Mouse (Mus musculus) neural tube, embryonic 15.5 days (tissue): ENCODE measurements around the gene Psmb5. TPM values are rescaled to one million over a fixed set of nuclear protein-coding genes. Genes with fewer than 3 reads are reported as not detected.

ENCODE experiments used
- ATAC-seq: fragments of 200-750 bp; cut with Nextera tagmentation; 2 replicates; pipeline ENCODE4 v1.8.0; 2017; ENCODE audit warnings: mild to moderate bottlenecking, moderate TSS enrichment, moderate library complexity; ENCODE audit not compliant: low FRiP score
- H3K27ac ChIP-seq: fragments of 300-500 bp; sonication (generic); replicated peaks from 2 replicates; pipeline ENCODE4 v1.5.1; 2015; ENCODE audit warnings: mild to moderate bottlenecking, inconsistent platforms
- H3K27me3 ChIP-seq: fragments of 300-500 bp; sonication (generic); replicated peaks from 2 replicates; pipeline ENCODE4 v1.6.1; 2015; ENCODE audit warnings: inconsistent platforms
- H3K36me3 ChIP-seq: fragments of 300-500 bp; sonication (generic); 2 replicates; pipeline ENCODE4 v1.6.1; 2015; ENCODE audit warnings: inconsistent platforms
- H3K4me1 ChIP-seq: fragments of 300-500 bp; sonication (generic); 2 replicates; pipeline ENCODE4 v1.6.1; 2015; ENCODE audit warnings: inconsistent platforms
- H3K4me2 ChIP-seq: fragments of 300-500 bp; sonication (generic); 2 replicates; pipeline ENCODE4 v1.6.1; 2015; ENCODE audit warnings: inconsistent platforms, mild to moderate bottlenecking, moderate library complexity
- H3K4me3 ChIP-seq: fragments of 300-500 bp; sonication (generic); replicated peaks from 2 replicates; pipeline ENCODE4 v1.5.1; 2015; ENCODE audit warnings: mild to moderate bottlenecking, inconsistent platforms
- H3K9ac ChIP-seq: fragments of 300-500 bp; sonication (generic); replicated peaks from 2 replicates; pipeline ENCODE4 v1.6.1; 2015; ENCODE audit warnings: mild to moderate bottlenecking, inconsistent platforms
- H3K9me3 ChIP-seq: fragments of 300-500 bp; sonication (generic); replicated peaks from 2 replicates; pipeline ENCODE4 v1.6.1; 2016; ENCODE audit warnings: inconsistent platforms
- WGBS: fragments of 180-500 bp; shearing (Covaris S2); methylation state at CpG from one replicate; pipeline ENCODE4 v1.1.7; 2015; ENCODE audit warnings: mixed read lengths; 5-methylcytosine and 5-hydroxymethylcytosine counted together
- polyA plus RNA-seq: library from polyadenylated mRNA; unstranded; fragments of >200 nt; fragmentation: Nextera tagmentation; extraction: Ambion mirVana; gene quantifications from 2 replicates; pipeline ENCODE4 v1.2.1, GENCODE M21; 2015

The Psmb5 gene
- polyA plus RNA-seq, 1 experiment from 2014 or later = 448 TPM

GRCm38 (mm10) chr14:54605752-54606321 lies 12.0 kb downstream of the Psmb5 start, which contains the start of gene 4931414P19Rik:
Gene 4931414P19Rik (minus strand): TSS chr14:54605993.
- H3K4me2 ChIP-seq = peak within 1 kb of the TSS; percentile 58
- no peaks in the 10 kb centered on the region for H3K27me3 ChIP-seq
- peak within 1 kb of the TSS; percentile 41 for H3K4me3 ChIP-seq
- 0 out of 2 replicates have a peak within 1 kb of the TSS, but pooled peaks have one; percentile 30 for H3K9ac ChIP-seq
- H3K36me3 ChIP-seq = peaks cover 1% of the 10 kb centered on the region; the same call in 1 of the 2 replicates
- WGBS = under 1% methylated on average over 13 of the region's 39 CpGs
- H3K4me1 ChIP-seq = peaks cover 26% of the 10 kb centered on the region
- ATAC-seq = peak; percentile 22
- H3K9me3 ChIP-seq = no peaks in the 10 kb centered on the region
- H3K27ac ChIP-seq = peak within 1 kb of the TSS; percentile 63

GRCm38 (mm10) chr14:54603686-54604085 lies 14.1 kb downstream of the Psmb5 start:
- H3K27ac ChIP-seq = peak overlapping the region; percentile 98
- H3K9ac ChIP-seq = no peak overlapping the region
- no peaks in the 10 kb centered on the region for H3K36me3 ChIP-seq
- peak overlapping the region; percentile 66 for H3K4me3 ChIP-seq
- peak overlapping the region; percentile 63 for H3K4me2 ChIP-seq
- no peaks in the 10 kb centered on the region for H3K9me3 ChIP-seq
- no peak for ATAC-seq
- H3K27me3 ChIP-seq = no peaks in the 10 kb centered on the region
- WGBS = 85% methylated on average over 8 of the region's 8 CpGs
- H3K4me1 ChIP-seq = peaks cover 26% of the 10 kb centered on the region

- H3K36me3 ChIP-seq = no peaks in the 10 kb centered on the region
- H3K27ac ChIP-seq = peak overlapping the region; percentile 98
- H3K4me3 ChIP-seq = peak overlapping the region; percentile 66
- H3K27me3 ChIP-seq = no peaks in the 10 kb centered on the region
- no peaks in the 10 kb centered on the region for H3K9me3 ChIP-seq
- H3K4me1 ChIP-seq = peaks cover 26% of the 10 kb centered on the region
- peak; percentile 98 for ATAC-seq
- under 1% methylated on average over 46 of the region's 46 CpGs for WGBS
- H3K4me2 ChIP-seq = peak overlapping the region; percentile 63
- H3K9ac ChIP-seq = peak overlapping the region; percentile 77
Observed at GRCm38 (mm10) chr14:54603038-54603654, 14.7 kb downstream of the Psmb5 start.

GRCm38 (mm10) chr14:54602613-54603012 lies 15.2 kb downstream of the Psmb5 start:
- Histone ChIP-seq H3K27me3 (no peaks in the 10 kb centered on the region), H3K9ac (peak overlapping the region; percentile 77), H3K36me3 (no peaks in the 10 kb centered on the region), H3K9me3 (no peaks in the 10 kb centered on the region), H3K27ac (peak overlapping the region; percentile 98), H3K4me1 (peaks cover 26% of the 10 kb centered on the region), H3K4me2 (peak overlapping the region; percentile 63), H3K4me3 (peak overlapping the region; percentile 66)
- peak; percentile 43 for ATAC-seq
- WGBS = 28% methylated on average over 4 of the region's 4 CpGs

- WGBS = 85% methylated on average over 2 of the region's 2 CpGs
- Histone ChIP-seq H3K9me3 (no peaks in the 10 kb centered on the region), H3K36me3 (no peaks in the 10 kb centered on the region), H3K27ac (no peak overlapping the region), H3K4me1 (peaks cover 26% of the 10 kb centered on the region), H3K4me2 (no peak overlapping the region), H3K27me3 (no peaks in the 10 kb centered on the region), H3K9ac (no peak overlapping the region), H3K4me3 (no peak overlapping the region)
- no peak for ATAC-seq
Observed at GRCm38 (mm10) chr14:54601601-54602000, 16.2 kb downstream of the Psmb5 start.

- H3K4me1 ChIP-seq = peaks cover 10% of the 10 kb centered on the region
- no peak overlapping the region for H3K9ac ChIP-seq
- H3K4me3 ChIP-seq = no peak overlapping the region
- peaks cover 4% of the 10 kb centered on the region; the same call in 1 of the 2 replicates for H3K36me3 ChIP-seq
- no peaks in the 10 kb centered on the region for H3K9me3 ChIP-seq
- H3K27ac ChIP-seq = no peak overlapping the region
- no peak for ATAC-seq
- H3K27me3 ChIP-seq = no peaks in the 10 kb centered on the region
- WGBS = 78% methylated on average over 7 of the region's 7 CpGs
- H3K4me2 ChIP-seq = no peak overlapping the region
Observed at GRCm38 (mm10) chr14:54597084-54597483, 20.7 kb downstream of the Psmb5 start.

GRCm38 (mm10) chr14:54594631-54595414 lies 23.0 kb downstream of the Psmb5 start:
- Histone ChIP-seq H3K27ac (no peak overlapping the region), H3K4me1 (peaks cover 9% of the 10 kb centered on the region), H3K36me3 (peaks cover 7% of the 10 kb centered on the region; the same call in 1 of the 2 replicates), H3K9ac (no peak overlapping the region), H3K27me3 (no peaks in the 10 kb centered on the region), H3K9me3 (no peaks in the 10 kb centered on the region), H3K4me2 (no peak overlapping the region), H3K4me3 (no peak overlapping the region)
- ATAC-seq = no peak
- 69% methylated on average over 27 of the region's 28 CpGs for WGBS

GRCm38 (mm10) chr14:54594055-54594454 lies 23.8 kb downstream of the Psmb5 start:
- 90% methylated on average over 3 of the region's 3 CpGs for WGBS
- H3K4me2 ChIP-seq = no peak overlapping the region
- peaks cover 9% of the 10 kb centered on the region for H3K4me1 ChIP-seq
- H3K27me3 ChIP-seq = no peaks in the 10 kb centered on the region
- no peak overlapping the region for H3K9ac ChIP-seq
- H3K27ac ChIP-seq = no peak overlapping the region
- H3K9me3 ChIP-seq = no peaks in the 10 kb centered on the region
- no peak for ATAC-seq
- H3K4me3 ChIP-seq = no peak overlapping the region
- H3K36me3 ChIP-seq = peaks cover 7% of the 10 kb centered on the region; the same call in 1 of the 2 replicates

- Histone ChIP-seq H3K9ac (peak overlapping the region; percentile 14; the same call in 1 of the 2 replicates), H3K4me3 (no peak overlapping the region), H3K9me3 (no peaks in the 10 kb centered on the region), H3K4me2 (no peak overlapping the region), H3K4me1 (peaks cover 9% of the 10 kb centered on the region), H3K27me3 (no peaks in the 10 kb centered on the region), H3K36me3 (peaks cover 7% of the 10 kb centered on the region; the same call in 1 of the 2 replicates), H3K27ac (peak overlapping the region; percentile 74)
- peak; percentile 60 for ATAC-seq
- 30% methylated on average over 10 of the region's 10 CpGs for WGBS
Observed at GRCm38 (mm10) chr14:54592319-54592934, 25.4 kb downstream of the Psmb5 start.

- Histone ChIP-seq H3K36me3 (peaks cover 9% of the 10 kb centered on the region; the same call in 1 of the 2 replicates), H3K9me3 (no peaks in the 10 kb centered on the region), H3K9ac (no peak overlapping the region), H3K4me1 (peaks cover 9% of the 10 kb centered on the region), H3K4me3 (no peak overlapping the region), H3K27me3 (no peaks in the 10 kb centered on the region), H3K27ac (no peak overlapping the region), H3K4me2 (no peak overlapping the region)
- no peak for ATAC-seq
- 95% methylated on average over 16 of the region's 16 CpGs for WGBS
Observed at GRCm38 (mm10) chr14:54591056-54591455, 26.8 kb downstream of the Psmb5 start.

- 41% methylated on average over 7 of the region's 7 CpGs for WGBS
- H3K27me3 ChIP-seq = peaks cover 2% of the 10 kb centered on the region
- peaks cover 23% of the 10 kb centered on the region for H3K36me3 ChIP-seq
- no peaks in the 10 kb centered on the region for H3K4me1 ChIP-seq
- no peak overlapping the region for H3K4me3 ChIP-seq
- ATAC-seq = no peak
- H3K4me2 ChIP-seq = no peak overlapping the region
- no peak overlapping the region for H3K9ac ChIP-seq
- H3K27ac ChIP-seq = no peak overlapping the region
- no peaks in the 10 kb centered on the region for H3K9me3 ChIP-seq
Observed at GRCm38 (mm10) chr14:54583681-54584338, 34.0 kb downstream of the Psmb5 start.
